Mouse (Mus musculus) brain, embryonic 14.5 days (tissue): ENCODE measurements around the gene Serpini1. TPM values are rescaled to one million over a fixed set of nuclear protein-coding genes. Genes with fewer than 3 reads are reported as not detected.
"Not testable (repeated sequence)": the region's sequence is repeated elsewhere in the genome, so short reads cannot be mapped to it uniquely, and the experiment has no call there.

Experiments used
- DNase-seq: peaks from one replicate; pipeline ENCODE4 v3.0.0-alpha.2; 2011; ENCODE audit warnings: low read depth
- CTCF ChIP-seq: fragments of 200-500 bp; IDR thresholded peaks from 2 replicates; pipeline ENCODE4 v1.5.1; 2012; ENCODE audit warnings: inconsistent platforms, mild to moderate bottlenecking, moderate library complexity, borderline replicate concordance; ENCODE audit not compliant: insufficient read depth, insufficient read length; ENCODE audit errors: extremely low read depth
- POLR2A ChIP-seq: fragments of 200-500 bp; IDR thresholded peaks from 2 replicates; pipeline ENCODE4 v1.6.1; 2012; ENCODE audit warnings: mild to moderate bottlenecking, inconsistent platforms, borderline replicate concordance; ENCODE audit not compliant: poor library complexity, insufficient read depth, insufficient read length, severe bottlenecking; ENCODE audit errors: extremely low read depth
- polyA plus RNA-seq: library from polyadenylated mRNA; depleted of rRNA; stranded (reverse); fragments of >200 nt; gene quantifications from 2 replicates; pipeline ENCODE4 v1.2.3, GENCODE M21; 2012

The Serpini1 gene
- polyA plus RNA-seq, 1 experiment: 56.3 TPM

GRCm38 (mm10) chr3:75639546-75639945 is 82.2 kb downstream of the Serpini1 start:
- TF ChIP-seq POLR2A: no peak
- no peak for TF ChIP-seq CTCF
- DNase-seq: no peak

- TF ChIP-seq POLR2A (no peak), CTCF (no peak)
- DNase-seq: peak; percentile 11
Measured at GRCm38 (mm10) chr3:75647542-75647941, 90.2 kb downstream of the Serpini1 start.

DNA sequence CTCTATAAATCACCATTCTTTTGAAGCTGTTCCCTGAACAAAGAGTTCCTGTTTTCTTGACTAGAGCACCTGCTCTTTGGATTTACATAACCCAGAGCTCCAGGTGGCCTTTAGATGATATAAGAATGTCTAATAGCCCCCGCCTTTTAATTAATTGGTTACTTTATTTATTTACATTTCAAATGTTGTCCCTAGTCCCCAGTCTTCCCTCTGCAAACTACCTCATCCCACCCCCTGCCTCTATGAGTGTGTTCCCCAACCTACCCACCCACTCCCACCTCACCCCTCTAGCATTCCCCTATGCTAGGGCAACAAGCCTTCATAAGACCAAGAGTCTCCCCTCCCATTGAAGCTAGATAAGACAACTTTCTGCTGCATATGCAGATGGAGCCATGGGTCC is 90.9 kb downstream of the Serpini1 start:
- TF ChIP-seq POLR2A: no peak
- no peak for TF ChIP-seq CTCF
- no peak for DNase-seq

DNA sequence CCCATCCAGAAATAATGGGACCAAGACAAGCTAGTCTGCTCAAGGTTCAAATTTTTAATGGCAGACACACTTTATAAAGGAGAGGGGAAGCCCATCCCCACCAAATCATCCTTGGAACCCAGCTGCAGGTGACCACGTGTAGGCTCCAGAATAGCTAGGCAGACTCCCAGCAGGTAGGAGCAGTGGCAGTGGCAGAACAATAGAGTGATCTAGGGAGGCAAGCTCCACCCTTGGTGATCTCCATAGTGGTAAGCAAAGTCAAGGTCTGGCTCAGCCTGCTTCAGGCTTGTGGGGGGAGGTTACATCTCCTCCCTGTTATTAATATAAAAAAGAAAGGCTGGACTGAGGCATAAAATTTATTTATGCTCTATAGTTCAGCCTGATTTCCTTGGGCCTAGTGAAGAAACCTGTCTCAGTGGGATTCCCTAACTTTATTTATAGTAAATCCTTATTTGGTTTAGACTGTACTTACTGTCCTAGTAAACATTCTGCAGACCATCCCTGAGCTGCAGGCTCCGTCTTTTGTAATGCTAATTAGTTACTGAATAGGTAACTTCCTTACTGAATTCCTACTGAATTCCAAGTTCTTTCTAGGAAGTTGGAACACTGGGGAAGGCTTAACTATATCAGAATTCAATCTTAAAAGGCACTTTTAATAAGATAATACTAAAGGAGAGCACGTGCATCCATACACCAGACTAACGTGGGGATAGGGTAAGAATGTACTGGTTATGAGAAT is 93.2 kb downstream of the Serpini1 start:
- DNase-seq: not testable (repeated sequence)

DNA sequence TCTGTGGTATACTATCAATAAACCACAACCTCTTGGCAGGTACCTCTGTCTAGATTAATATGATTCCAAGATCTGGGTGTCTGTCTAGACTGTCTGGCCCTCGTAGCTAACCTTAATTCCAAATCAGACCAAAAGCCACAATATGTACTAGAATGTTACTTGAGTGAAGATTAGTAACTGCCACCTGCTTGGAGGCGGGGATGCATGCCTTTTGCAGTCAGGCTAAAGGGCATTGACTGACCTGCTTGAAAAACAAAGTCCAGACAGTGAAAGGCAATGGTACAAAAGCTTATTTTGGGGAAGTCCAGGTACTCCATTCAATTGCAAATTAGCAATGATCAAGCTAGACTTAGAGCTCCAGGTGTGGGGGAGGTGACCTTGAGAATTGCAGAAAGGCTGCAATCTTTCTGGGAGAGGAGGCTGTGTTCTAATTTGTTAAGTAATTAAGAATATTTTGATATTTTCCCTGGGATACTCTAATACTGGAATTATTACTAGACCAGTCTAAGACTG is 94.3 kb downstream of the Serpini1 start:
- TF ChIP-seq CTCF (no peak), POLR2A (no peak)

DNA sequence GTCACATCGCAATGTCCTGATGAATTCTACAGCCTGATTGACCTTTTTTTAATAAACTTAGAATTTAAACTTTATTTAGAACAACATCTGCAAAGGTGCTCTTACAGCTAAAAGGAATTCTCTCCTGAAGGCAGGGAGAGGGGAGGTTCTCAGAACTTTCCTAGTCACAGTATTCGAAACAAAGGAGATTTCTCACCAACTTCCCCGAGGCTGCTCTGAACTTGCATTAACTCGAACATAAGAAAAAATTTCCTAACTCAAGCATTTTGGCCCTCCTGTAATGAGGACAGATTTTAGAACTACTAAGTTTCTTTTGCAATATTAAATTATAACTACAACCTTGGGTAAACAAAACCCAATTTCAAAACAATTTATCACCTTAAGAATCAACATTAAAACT is 96.6 kb downstream of the Serpini1 start:
- DNase-seq: not testable (repeated sequence)

More for the DNA sequence above, 94.3 kb downstream of the Serpini1 start:
- DNase-seq: no peak

DNA sequence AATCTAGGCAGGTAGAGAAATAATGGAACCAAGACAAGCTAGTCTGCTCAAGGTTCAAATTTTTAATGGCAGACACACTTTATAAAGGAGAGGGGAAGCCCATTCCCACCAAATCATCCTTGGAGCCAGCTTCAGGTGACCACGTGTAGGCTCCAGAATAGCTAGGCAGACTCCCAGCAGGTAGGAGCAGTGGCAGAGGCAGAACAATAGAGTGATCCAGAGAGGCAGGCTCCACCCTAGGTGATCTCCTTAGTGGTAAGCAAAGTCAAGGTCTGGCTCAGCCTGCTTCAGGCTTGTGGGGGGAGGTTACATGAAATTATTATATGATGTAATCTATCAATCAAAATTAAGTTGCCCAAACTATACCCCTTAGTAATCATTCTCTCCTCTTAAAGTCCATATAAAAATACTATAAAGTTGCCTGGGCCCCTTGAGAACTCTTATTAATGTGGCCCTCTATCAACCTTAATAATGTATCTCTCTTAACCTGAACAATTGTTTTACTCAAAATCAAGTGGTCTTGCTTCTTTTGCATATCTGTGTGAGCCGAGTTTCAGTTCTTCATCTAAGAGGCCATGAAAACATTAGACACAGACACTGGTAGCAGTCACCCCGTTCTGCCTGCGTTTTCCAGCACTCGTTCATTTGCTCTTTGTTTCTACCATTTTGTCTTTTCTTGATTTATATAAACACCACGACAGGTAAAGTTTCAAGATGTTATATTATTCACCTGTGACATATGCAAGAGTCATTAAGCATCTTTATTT is 98.4 kb downstream of the Serpini1 start:
- TF ChIP-seq CTCF: no peak
- TF ChIP-seq POLR2A: no peak

DNA sequence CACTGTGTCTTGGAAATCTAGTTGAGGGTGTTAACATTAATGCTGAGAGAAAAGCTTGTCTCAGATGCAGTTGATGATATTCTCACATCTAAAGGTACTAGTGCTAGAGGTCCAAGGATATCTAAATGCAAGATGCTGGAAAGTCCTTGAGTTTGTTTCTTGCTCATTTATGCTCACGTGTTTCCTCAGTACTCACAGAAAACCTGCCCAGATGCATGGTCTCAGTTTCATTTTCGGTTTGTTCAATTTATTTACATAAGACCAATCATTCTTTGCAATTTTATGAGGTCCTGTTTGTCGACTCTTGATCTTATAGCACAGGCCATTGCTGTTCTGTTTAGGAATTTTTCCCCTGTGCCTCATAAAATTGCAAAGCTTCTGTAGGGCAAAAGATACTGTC is 109.6 kb downstream of the Serpini1 start:
- TF ChIP-seq POLR2A (no peak), CTCF (no peak)
- no peak for DNase-seq

More for the DNA sequence above, 98.4 kb downstream of the Serpini1 start:
- DNase-seq: no peak

DNA sequence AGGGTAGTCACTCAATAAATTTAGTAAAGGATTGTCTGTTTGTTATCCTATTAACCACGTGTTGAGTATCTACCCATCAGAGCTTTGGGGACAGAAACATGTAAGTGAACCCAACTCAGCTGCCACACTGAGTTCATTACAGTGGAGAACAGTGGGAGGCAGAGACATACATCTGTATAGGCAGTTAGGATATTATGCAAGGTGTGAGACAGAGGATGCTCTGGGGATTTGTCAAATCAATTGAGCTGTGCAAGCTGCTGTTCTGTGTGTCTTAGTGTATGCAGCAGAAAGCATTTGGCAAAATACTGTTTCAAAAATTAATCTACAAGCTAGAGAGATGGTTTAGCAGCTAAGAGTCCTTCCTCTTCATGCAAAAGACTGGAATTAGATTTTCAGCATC is 113.1 kb downstream of the Serpini1 start:
- TF ChIP-seq CTCF (no peak), POLR2A (no peak)
- DNase-seq: peak; percentile 35

GRCm38 (mm10) chr3:75682881-75683280 is 125.5 kb downstream of the Serpini1 start:
- TF ChIP-seq POLR2A: no peak
- no peak for TF ChIP-seq CTCF
- DNase-seq: no peak

GRCm38 (mm10) chr3:75686775-75687174 is 129.4 kb downstream of the Serpini1 start:
- DNase-seq: no peak
- TF ChIP-seq POLR2A (no peak), CTCF (no peak)

GRCm38 (mm10) chr3:75687187-75687825 is 130.0 kb downstream of the Serpini1 start:
- no peak for DNase-seq
- TF ChIP-seq CTCF (no peak), POLR2A (no peak)

DNA sequence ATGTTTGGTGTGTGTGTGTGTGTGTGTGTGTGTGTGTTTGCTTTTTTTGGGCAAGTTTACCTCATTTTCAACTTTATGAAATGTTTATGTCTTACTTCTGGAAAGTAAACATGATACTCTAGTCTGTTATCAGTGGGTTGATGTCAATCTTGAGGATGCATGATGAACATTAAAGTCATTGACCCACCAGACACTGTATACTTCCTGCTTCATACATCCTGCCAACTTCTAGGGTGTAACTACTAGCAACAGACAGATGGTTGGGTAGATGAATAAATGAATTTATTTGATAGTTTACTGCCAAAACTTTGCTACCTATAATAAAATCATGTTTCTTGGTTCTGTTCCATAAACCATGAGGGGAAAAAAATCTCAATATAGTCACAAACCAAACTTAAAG is 133.0 kb downstream of the Serpini1 start:
- no peak for TF ChIP-seq POLR2A
- TF ChIP-seq CTCF: no peak
- DNase-seq: no peak
